Mouse (Mus musculus) ES-Bruce4 (cell line): ENCODE data around the gene Klrb1f. TPM values are rescaled to one million over a fixed set of nuclear protein-coding genes. Genes with fewer than 3 reads are reported as not detected.
A peak's percentile ranks its signal among the peaks of the same experiment; 100 is the strongest.
"Not testable (repeated sequence)": the region's sequence is repeated elsewhere in the genome, so short reads cannot be mapped to it uniquely, and the experiment has no call there.

Source experiments
- H3K27ac ChIP-seq: 2 replicates; pipeline ENCODE4 v1.5.1; 2012; ENCODE audit warnings: low read length, inconsistent platforms; ENCODE audit not compliant: insufficient read depth
- H3K27me3 ChIP-seq: 2 replicates; pipeline ENCODE4 v1.6.1; 2012; ENCODE audit warnings: mild to moderate bottlenecking, low read length, inconsistent platforms; ENCODE audit not compliant: control insufficient read depth, poor library complexity, insufficient read depth, severe bottlenecking
- H3K36me3 ChIP-seq: 2 replicates; pipeline ENCODE4 v1.6.1; 2012; ENCODE audit warnings: inconsistent platforms, mild to moderate bottlenecking, low read length, moderate library complexity; ENCODE audit not compliant: control insufficient read depth, poor library complexity, insufficient read depth, severe bottlenecking
- H3K4me1 ChIP-seq: one replicate; pipeline ENCODE4 v1.8.1; 2011; ENCODE audit warnings: low read length; ENCODE audit not compliant: control insufficient read depth, insufficient read depth
- H3K4me3 ChIP-seq: 2 replicates; pipeline ENCODE4 v1.5.1; 2011; ENCODE audit warnings: low read depth, mild to moderate bottlenecking, low read length
- H3K9ac ChIP-seq: 2 replicates; pipeline ENCODE4 v1.6.1; 2012; ENCODE audit warnings: low read depth, mild to moderate bottlenecking, inconsistent platforms; ENCODE audit not compliant: poor library complexity, severe bottlenecking
- H3K9me3 ChIP-seq: replicated peaks from 2 replicates; pipeline ENCODE4 v1.6.1; 2012; ENCODE audit warnings: mild to moderate bottlenecking, low read length, inconsistent platforms; ENCODE audit not compliant: control insufficient read depth, poor library complexity, insufficient read depth, severe bottlenecking
- CTCF ChIP-seq: IDR thresholded peaks from one replicate; pipeline ENCODE4 v1.8.1; 2011; ENCODE audit warnings: low read depth, low read length
- EP300 ChIP-seq: IDR thresholded peaks from 2 replicates; pipeline ENCODE4 v1.6.1; 2011; ENCODE audit warnings: low read depth, low read length; ENCODE audit not compliant: insufficient read depth
- POLR2A ChIP-seq: IDR thresholded peaks from one replicate; pipeline ENCODE4 v1.8.1; 2011; ENCODE audit warnings: low read length; ENCODE audit not compliant: insufficient read depth
- polyA plus RNA-seq: library from polyadenylated mRNA; stranded (reverse); fragments of >200 nt; gene quantifications from 2 replicates; pipeline ENCODE4 v1.2.4, GENCODE M21; 2011; ENCODE audit warnings: low read depth; ENCODE audit not compliant: missing spikeins, insufficient read depth, insufficient read length

Klrb1f gene
- polyA plus RNA-seq: not detected in 2 replicates

GRCm38 (mm10) chr6:129045601-129046000, at the start of gene Klrb1f:
TSS of gene Klrb1f (plus strand) at chr6:129045901.
- peaks cover 2% of the 10 kb centered on the region for H3K4me1 ChIP-seq
- H3K27ac ChIP-seq: no peak within 1 kb of the TSS
- no peak for TF ChIP-seq POLR2A
- no peak for TF ChIP-seq CTCF
- no peak for TF ChIP-seq EP300
- H3K27me3 ChIP-seq: no peaks in the 10 kb centered on the region
- H3K9me3 ChIP-seq: peaks cover 25% of the 10 kb centered on the region
- H3K9ac ChIP-seq: no peak within 1 kb of the TSS
- H3K4me3 ChIP-seq: no peak within 1 kb of the TSS
- H3K36me3 ChIP-seq: no peaks in the 10 kb centered on the region

- peaks cover 44% of the 10 kb centered on the region for H3K9me3 ChIP-seq
- H3K4me3 ChIP-seq: no peak overlapping the region
- TF ChIP-seq CTCF: no peak
- TF ChIP-seq POLR2A: no peak
- peak; percentile 56; the same call in 1 of the 2 replicates for TF ChIP-seq EP300
- peak overlapping the region; percentile 19; the same call in 1 of the 2 replicates for H3K9ac ChIP-seq
- H3K36me3 ChIP-seq: no peaks in the 10 kb centered on the region
- H3K27me3 ChIP-seq: no peaks in the 10 kb centered on the region
- no peaks in the 10 kb centered on the region for H3K4me1 ChIP-seq
- H3K27ac ChIP-seq: peak overlapping the region; percentile 97
These were observed 49.5 kb upstream of the Klrb1f start for GRCm38 (mm10) chr6:128996054-128996767.

- Histone ChIP-seq H3K27me3 (no peaks in the 10 kb centered on the region), H3K27ac (peak overlapping the region; percentile 97), H3K4me3 (no peak overlapping the region), H3K4me1 (no peaks in the 10 kb centered on the region), H3K9ac (peak overlapping the region; percentile 19; the same call in 1 of the 2 replicates), H3K9me3 (peaks cover 40% of the 10 kb centered on the region), H3K36me3 (no peaks in the 10 kb centered on the region)
- no peak for TF ChIP-seq CTCF
- TF ChIP-seq EP300: peak; percentile 59; the same call in 1 of the 2 replicates
These were observed 48.8 kb upstream of the Klrb1f start for GRCm38 (mm10) chr6:128996768-128997442.

- Histone ChIP-seq H3K27me3 (no peaks in the 10 kb centered on the region), H3K4me3 (no peak overlapping the region), H3K9me3 (peaks cover 50% of the 10 kb centered on the region), H3K9ac (no peak overlapping the region), H3K36me3 (no peaks in the 10 kb centered on the region), H3K4me1 (no peaks in the 10 kb centered on the region), H3K27ac (no peak overlapping the region)
- TF ChIP-seq EP300: no peak
- no peak for TF ChIP-seq CTCF
- no peak for TF ChIP-seq POLR2A
These were observed 44.3 kb upstream of the Klrb1f start for GRCm38 (mm10) chr6:129001392-129001791.

GRCm38 (mm10) chr6:129008552-129008951, 37.1 kb upstream of the Klrb1f start:
- no peaks in the 10 kb centered on the region for H3K36me3 ChIP-seq
- no peaks in the 10 kb centered on the region for H3K4me1 ChIP-seq
- no peaks in the 10 kb centered on the region for H3K27me3 ChIP-seq
- no peak overlapping the region for H3K27ac ChIP-seq
- peaks cover 66% of the 10 kb centered on the region for H3K9me3 ChIP-seq
- no peak overlapping the region for H3K9ac ChIP-seq
- no peak for TF ChIP-seq POLR2A
- no peak for TF ChIP-seq EP300
- no peak for TF ChIP-seq CTCF
- H3K4me3 ChIP-seq: no peak overlapping the region

- not testable (repeated sequence) for H3K9ac ChIP-seq, H3K27ac ChIP-seq
- peaks cover 60% of the 10 kb centered on the region for H3K9me3 ChIP-seq
These were observed 35.7 kb upstream of the Klrb1f start for GRCm38 (mm10) chr6:129009846-129010504.

More at GRCm38 (mm10) chr6:129009846-129010504, 35.7 kb upstream of the Klrb1f start:
- H3K4me1 ChIP-seq, H3K36me3 ChIP-seq, H3K4me3 ChIP-seq, H3K27me3 ChIP-seq: not testable (repeated sequence)
